Mouse (Mus musculus) ES-Bruce4 (cell line): ENCODE data around the gene Rassf8. TPM values are rescaled to one million over a fixed set of nuclear protein-coding genes. Genes with fewer than 3 reads are reported as not detected.
A peak's percentile ranks its signal among the peaks of the same experiment; 100 is the strongest.

ENCODE experiments used
- H3K27ac ChIP-seq: 2 replicates; pipeline ENCODE4 v1.5.1; 2012; ENCODE audit warnings: low read length, inconsistent platforms; ENCODE audit not compliant: insufficient read depth
- H3K27me3 ChIP-seq: 2 replicates; pipeline ENCODE4 v1.6.1; 2012; ENCODE audit warnings: mild to moderate bottlenecking, low read length, inconsistent platforms; ENCODE audit not compliant: control insufficient read depth, poor library complexity, insufficient read depth, severe bottlenecking
- H3K36me3 ChIP-seq: 2 replicates; pipeline ENCODE4 v1.6.1; 2012; ENCODE audit warnings: inconsistent platforms, mild to moderate bottlenecking, low read length, moderate library complexity; ENCODE audit not compliant: control insufficient read depth, poor library complexity, insufficient read depth, severe bottlenecking
- H3K4me1 ChIP-seq: one replicate; pipeline ENCODE4 v1.8.1; 2011; ENCODE audit warnings: low read length; ENCODE audit not compliant: control insufficient read depth, insufficient read depth
- H3K4me3 ChIP-seq: 2 replicates; pipeline ENCODE4 v1.5.1; 2011; ENCODE audit warnings: low read depth, mild to moderate bottlenecking, low read length
- H3K9ac ChIP-seq: 2 replicates; pipeline ENCODE4 v1.6.1; 2012; ENCODE audit warnings: low read depth, mild to moderate bottlenecking, inconsistent platforms; ENCODE audit not compliant: poor library complexity, severe bottlenecking
- H3K9me3 ChIP-seq: replicated peaks from 2 replicates; pipeline ENCODE4 v1.6.1; 2012; ENCODE audit warnings: mild to moderate bottlenecking, low read length, inconsistent platforms; ENCODE audit not compliant: control insufficient read depth, poor library complexity, insufficient read depth, severe bottlenecking
- CTCF ChIP-seq: IDR thresholded peaks from one replicate; pipeline ENCODE4 v1.8.1; 2011; ENCODE audit warnings: low read depth, low read length
- EP300 ChIP-seq: IDR thresholded peaks from 2 replicates; pipeline ENCODE4 v1.6.1; 2011; ENCODE audit warnings: low read depth, low read length; ENCODE audit not compliant: insufficient read depth
- POLR2A ChIP-seq: IDR thresholded peaks from one replicate; pipeline ENCODE4 v1.8.1; 2011; ENCODE audit warnings: low read length; ENCODE audit not compliant: insufficient read depth
- polyA plus RNA-seq: library from polyadenylated mRNA; stranded (reverse); fragments of >200 nt; gene quantifications from 2 replicates; pipeline ENCODE4 v1.2.4, GENCODE M21; 2011; ENCODE audit warnings: low read depth; ENCODE audit not compliant: missing spikeins, insufficient read depth, insufficient read length

The Rassf8 gene
- polyA plus RNA-seq, 1 experiment: 13.8 TPM

GRCm38 (mm10) chr6:145865886-145866851 lies 119.6 kb downstream of the Rassf8 start:
- no peak for TF ChIP-seq EP300
- TF ChIP-seq POLR2A: no peak
- no peak for TF ChIP-seq CTCF
- no peaks in the 10 kb centered on the region for H3K36me3 ChIP-seq
- no peak overlapping the region for H3K27ac ChIP-seq
- H3K4me1 ChIP-seq: no peaks in the 10 kb centered on the region
- H3K4me3 ChIP-seq: peak overlapping the region; percentile 45
- no peaks in the 10 kb centered on the region for H3K9me3 ChIP-seq
- H3K9ac ChIP-seq: peak overlapping the region; percentile 38
- peaks cover 17% of the 10 kb centered on the region for H3K27me3 ChIP-seq

- no peak overlapping the region for H3K27ac ChIP-seq
- H3K9me3 ChIP-seq: no peaks in the 10 kb centered on the region
- no peaks in the 10 kb centered on the region for H3K36me3 ChIP-seq
- no peak overlapping the region for H3K9ac ChIP-seq
- TF ChIP-seq POLR2A: no peak
- no peak for TF ChIP-seq EP300
- no peak for TF ChIP-seq CTCF
- no peak overlapping the region for H3K4me3 ChIP-seq
- peaks cover 16% of the 10 kb centered on the region for H3K27me3 ChIP-seq
- H3K4me1 ChIP-seq: no peaks in the 10 kb centered on the region
Measured at GRCm38 (mm10) chr6:145867111-145867510, 120.6 kb downstream of the Rassf8 start.

Other genes with a start within 250 kb of the Rassf8 start
- gene Lmntd1, start 132.4 kb upstream of the Rassf8 start, polyA plus RNA-seq: not detected in 2 replicates
- 0.55 TPM in 1 of 2 replicates, not detected in the other for gene Tuba3b, start 131.0 kb upstream of the Rassf8 start, polyA plus RNA-seq
- gene Bhlhe41, start 118.8 kb downstream of the Rassf8 start, polyA plus RNA-seq: 5.3 TPM in 2 replicates
- 0.34 TPM in 1 of 2 replicates, not detected in the other for gene Sspn, start 184.9 kb downstream of the Rassf8 start, polyA plus RNA-seq